Mouse (Mus musculus) adrenal gland, adult 2 months (tissue): ENCODE results near the gene Ccp110. TPM values are rescaled to one million over a fixed set of nuclear protein-coding genes. Genes with fewer than 3 reads are reported as not detected.

Experiments
- DNase-seq: peaks from one replicate; pipeline ENCODE4 v3.0.0; 2021
- polyA plus RNA-seq: library from polyadenylated mRNA; depleted of rRNA; stranded (reverse); fragments of >200 nt; gene quantifications from 2 replicates; pipeline ENCODE4 v1.2.3, GENCODE M21; 2012; rRNA removed
- total RNA-seq, 2 experiments: library from RNA; stranded (reverse); gene quantifications; 2 replicates each; pipeline ENCODE4 v1.2.3; 2021

Ccp110 gene
- total and polyA plus RNA-seq, 3 experiments = 0.85 to 7.5 (median 4.6) TPM

DNA sequence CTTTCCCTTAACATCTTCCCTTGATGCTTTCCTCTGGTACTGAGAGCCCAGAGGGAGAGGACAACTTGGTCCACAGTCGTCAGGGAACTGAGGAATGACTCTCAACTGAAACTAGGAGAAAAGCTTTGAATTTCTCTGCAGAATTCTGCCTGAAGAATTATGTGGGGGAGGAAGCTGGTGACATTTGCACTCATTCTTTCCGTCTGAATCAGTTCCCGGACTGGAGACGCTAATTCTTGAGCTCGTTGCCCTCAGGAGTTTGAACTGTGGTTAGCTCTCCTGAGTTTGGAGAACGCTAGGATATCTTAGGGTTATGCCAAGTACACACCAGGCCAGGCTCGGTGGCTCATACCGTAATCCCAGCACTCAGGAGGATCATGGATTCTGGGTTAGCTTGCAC lies 56.9 kb downstream of the Ccp110 start:
- DNase-seq = peak; percentile 25

DNA sequence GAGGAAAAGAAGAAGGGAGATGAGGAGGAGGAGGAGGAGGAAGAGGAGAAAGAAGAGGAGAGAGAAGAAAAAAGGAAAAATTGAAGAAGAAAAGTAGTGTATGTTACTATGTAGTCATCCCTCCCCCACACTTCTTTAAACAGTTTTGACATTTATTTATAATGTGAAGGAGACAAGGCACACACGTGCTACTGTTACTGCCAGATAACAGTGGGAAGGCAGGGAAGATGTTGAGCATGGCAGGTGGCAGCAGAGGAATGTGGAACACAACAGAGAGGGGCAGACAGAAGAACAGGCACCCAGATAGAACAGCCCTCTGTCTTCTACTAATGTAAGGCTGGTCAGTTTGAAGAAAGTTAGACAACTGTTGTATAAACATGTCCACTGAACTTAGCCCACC lies 57.3 kb downstream of the Ccp110 start:
- DNase-seq = no peak

DNA sequence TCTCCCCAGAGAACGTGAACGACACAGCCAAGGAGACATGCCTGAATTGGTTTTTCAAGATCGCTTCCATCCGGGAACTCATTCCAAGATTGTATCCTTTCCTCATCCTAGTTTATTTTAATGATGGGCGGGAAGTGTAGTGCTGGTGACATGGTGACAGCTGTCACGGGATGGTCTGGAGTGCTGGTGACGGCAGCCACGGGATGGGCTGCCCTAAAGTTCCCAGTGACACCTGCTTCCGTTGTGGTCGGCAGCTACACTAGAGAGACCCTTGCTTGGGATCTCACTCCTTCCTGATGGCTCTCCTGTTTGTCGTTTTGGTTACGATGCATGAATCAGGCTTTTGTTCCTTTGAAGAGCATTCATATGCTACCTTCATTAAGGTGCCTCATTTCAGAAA lies 60.7 kb downstream of the Ccp110 start:
- DNase-seq = no peak

DNA sequence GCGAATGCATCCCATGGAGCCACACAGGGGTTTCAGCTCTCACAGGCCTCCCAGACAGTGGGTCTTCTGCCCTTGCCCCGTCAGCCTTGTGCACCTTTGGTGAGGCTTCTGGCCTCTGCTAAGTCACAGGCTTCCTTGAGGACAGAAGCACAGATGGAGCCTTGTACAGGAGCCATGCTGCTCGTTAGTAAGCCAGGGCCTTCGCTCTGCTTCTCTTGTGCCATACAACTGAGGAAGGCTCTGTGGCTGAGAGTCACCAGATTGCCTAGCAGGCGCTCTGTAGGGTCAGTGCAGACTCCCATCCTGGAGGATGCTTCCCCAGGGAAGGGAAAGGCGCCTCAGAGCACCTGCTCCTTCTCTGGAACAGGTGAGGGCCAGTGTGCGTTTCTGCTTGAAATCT lies 63.6 kb downstream of the Ccp110 start:
- DNase-seq = no peak

DNA sequence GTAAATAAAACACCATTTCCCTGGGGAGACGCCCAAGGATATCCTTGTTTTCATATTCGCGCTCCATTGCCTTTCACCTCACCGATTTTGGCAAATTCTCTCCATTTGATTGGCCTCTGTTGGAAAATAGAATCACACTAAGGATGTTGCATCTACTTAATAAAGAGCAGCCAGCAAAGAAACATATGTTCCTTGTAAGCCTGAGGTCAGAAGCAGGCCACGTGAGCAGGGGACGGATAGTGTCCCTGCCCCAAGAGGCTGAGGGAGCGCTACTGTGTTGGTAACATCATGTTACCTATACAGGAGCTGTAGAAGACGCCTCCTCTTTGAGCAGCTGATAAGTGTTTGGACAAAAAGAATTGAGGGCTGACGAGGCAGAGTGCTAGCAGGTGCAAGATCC lies 64.1 kb downstream of the Ccp110 start:
- no peak for DNase-seq

DNA sequence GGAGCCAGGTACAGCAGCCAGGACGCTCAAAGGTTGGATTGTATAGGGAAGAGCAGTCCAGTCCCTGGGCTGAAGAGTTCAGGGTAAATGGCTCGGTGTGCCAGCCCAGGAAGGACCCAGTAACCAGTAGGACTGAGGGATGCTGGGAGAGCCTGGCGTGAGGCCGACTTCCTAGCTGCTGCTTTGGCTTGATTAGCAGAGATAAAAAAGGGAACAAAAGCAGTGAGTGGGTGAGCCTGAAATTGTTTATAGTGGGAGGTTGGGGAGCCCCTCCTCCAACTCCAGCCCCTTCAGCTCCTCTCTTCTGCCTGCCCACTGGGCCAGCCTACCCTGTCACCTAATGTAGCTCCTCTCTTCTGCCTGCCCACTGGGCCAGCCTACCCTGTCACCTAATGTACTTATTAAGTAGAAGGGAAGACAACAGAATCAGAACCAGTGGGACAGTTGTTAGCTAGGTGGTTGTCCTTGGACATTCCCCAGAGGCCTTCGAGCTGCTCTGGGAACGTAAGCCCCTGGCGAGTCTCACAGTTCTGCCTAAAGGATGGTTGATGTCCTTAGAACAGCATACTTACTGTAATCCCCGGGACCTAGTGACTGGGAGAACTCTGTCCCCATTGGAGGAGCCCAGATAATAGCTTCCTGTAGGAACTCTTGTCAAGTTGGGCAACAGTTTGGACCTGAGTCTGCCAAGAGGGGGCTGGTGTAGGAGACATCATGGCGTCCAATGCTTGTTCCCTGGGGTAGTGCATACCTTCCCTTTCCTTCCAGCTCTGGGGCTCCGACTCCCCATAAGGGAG lies 65.4 kb downstream of the Ccp110 start:
- no peak for DNase-seq

DNA sequence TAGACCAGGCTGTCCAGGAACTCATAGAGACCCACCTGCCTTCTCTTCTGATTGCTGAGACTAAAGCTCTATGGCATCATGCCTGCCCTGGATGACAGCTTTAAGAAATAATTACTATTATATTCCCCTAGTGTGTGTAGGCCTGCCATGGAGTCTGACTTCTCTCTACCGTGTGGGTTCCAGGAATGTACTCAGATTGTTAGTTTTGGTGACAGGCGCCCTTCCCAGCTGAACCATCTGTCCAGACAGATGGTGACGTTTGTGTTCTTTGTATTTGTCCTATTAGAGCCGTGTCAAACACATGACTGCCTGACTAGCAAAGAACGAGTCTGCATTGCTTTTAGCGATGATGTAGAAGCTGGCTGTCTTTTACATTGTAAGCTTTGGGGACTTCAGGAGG lies 66.2 kb downstream of the Ccp110 start:
- DNase-seq = no peak

DNA sequence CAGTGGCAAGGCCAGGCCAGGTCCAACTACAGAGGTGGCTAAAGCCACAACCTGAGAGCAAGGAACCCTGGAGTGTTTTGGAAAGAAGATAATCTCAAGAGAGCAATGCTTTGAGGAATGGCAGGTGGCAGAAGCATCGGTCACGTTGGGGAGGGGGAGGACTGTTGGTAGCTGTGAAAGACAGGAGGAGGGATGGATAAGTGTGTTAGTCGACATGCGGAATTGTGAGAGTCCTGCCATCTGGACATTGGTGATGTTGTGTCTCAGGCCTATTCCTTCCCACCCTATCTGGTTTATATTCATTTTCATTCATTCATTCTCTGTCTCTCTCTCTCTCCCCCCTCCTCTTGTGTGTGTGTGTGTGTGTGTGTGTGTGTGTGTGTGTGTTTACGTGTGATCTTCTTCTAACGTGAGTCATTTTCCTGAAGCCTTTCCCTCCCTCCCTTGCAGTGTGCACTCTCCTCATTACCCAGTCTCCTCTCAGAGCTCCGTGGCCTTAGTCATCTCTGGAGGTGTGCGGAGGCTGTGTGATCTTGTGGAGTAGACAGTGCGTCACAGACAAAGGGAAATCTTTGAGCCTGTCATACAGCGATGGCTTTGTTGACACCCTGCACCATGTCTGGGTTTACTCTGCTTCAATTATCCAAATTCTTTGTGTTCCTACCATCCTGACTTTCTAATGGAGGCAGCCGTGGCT lies 71.1 kb downstream of the Ccp110 start:
- DNase-seq = no peak

DNA sequence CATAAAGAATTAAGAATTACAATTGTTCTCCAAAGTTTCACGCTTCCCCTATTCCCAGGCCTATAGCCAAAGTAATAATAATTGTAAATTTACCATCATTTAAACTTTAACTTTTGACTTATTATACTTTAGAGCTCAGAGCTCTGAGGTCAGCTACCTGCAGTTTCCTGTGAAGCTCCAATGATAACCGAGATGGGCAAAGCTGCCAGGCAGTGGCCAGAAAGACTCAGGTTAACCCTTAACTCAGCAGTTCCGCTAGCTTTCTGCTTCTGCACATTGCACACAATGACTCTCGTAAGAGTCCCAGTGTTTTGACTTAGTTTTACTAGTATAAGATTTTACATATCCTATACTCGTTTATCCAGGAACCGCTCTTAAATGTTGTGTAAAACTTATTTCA lies 73.7 kb downstream of the Ccp110 start:
- no peak for DNase-seq

Other genes starting within 250 kb of the Ccp110 start
- gene Itpripl2, start 220.6 kb upstream of the Ccp110 start, total RNA-seq = 10 to 100 TPM; 10.4 to 18.6 TPM
- 16.4 and 19.5 TPM in 2 replicates for gene Itpripl2, start 220.6 kb upstream of the Ccp110 start, polyA plus RNA-seq
- 10 to 100 TPM; 28.3 to 52.0 TPM for gene Coq7, start 179.2 kb upstream of the Ccp110 start, total RNA-seq
- gene Coq7, start 179.2 kb upstream of the Ccp110 start, polyA plus RNA-seq = 32.3 and 37.0 TPM in 2 replicates
- gene Tmc7, start 127.8 kb upstream of the Ccp110 start, total RNA-seq = under 1 TPM; 0.69 TPM
- gene Tmc7, start 127.8 kb upstream of the Ccp110 start, polyA plus RNA-seq = 0.20 TPM in 2 replicates
- not detected for gene Tmc5, start 115.3 kb upstream of the Ccp110 start, total RNA-seq
- 0.04 and 0.08 TPM in 2 replicates for gene Tmc5, start 115.3 kb upstream of the Ccp110 start, polyA plus RNA-seq
- 100 to 1,000 TPM; 111 to 162 TPM for gene Gde1, start 6.8 kb upstream of the Ccp110 start, total RNA-seq
- gene Gde1, start 6.8 kb upstream of the Ccp110 start, polyA plus RNA-seq = 1,038 and 1,224 TPM in 2 replicates
- 10 to 100 TPM; 52.2 to 85.3 TPM for gene Vps35l, start 27.7 kb downstream of the Ccp110 start, total RNA-seq
- 25.2 and 32.6 TPM in 2 replicates for gene Vps35l, start 27.7 kb downstream of the Ccp110 start, polyA plus RNA-seq
- 10 to 100 TPM; 14.7 to 44.3 TPM for gene Iqck, start 143.2 kb downstream of the Ccp110 start, total RNA-seq
- gene Iqck, start 143.2 kb downstream of the Ccp110 start, polyA plus RNA-seq = 13.5 and 14.8 TPM in 2 replicates
- gene Knop1, start 143.7 kb downstream of the Ccp110 start, total RNA-seq = 10 to 100 TPM; 34.6 to 70.0 TPM
- 5.7 and 8.0 TPM in 2 replicates for gene Knop1, start 143.7 kb downstream of the Ccp110 start, polyA plus RNA-seq